Mouse (Mus musculus) sigmoid colon, adult 10 weeks (tissue): ENCODE measurements around the gene Sh3bgrl. TPM values are rescaled to one million over a fixed set of nuclear protein-coding genes. Genes with fewer than 3 reads are reported as not detected.

Experiments used
- polyA plus RNA-seq: library from polyadenylated mRNA; stranded (reverse); fragments of 350-450 nt; fragmentation: Illumina TruSeq; extraction: RNeasy Lipid Tissue Mini Kit (QIAGEN cat#74804); gene quantifications from one replicate; pipeline ENCODE4 v1.2.3, GENCODE M21; 2014; ENCODE audit warnings: low read depth, low replicate concordance

Gene Sh3bgrl
- 570 TPM for polyA plus RNA-seq

GRCm38 (mm10) chrX:109095245-109096242 lies at the start of gene Sh3bgrl:
Gene Sh3bgrl, plus strand, starts transcription at chrX:109095365.

DNA sequence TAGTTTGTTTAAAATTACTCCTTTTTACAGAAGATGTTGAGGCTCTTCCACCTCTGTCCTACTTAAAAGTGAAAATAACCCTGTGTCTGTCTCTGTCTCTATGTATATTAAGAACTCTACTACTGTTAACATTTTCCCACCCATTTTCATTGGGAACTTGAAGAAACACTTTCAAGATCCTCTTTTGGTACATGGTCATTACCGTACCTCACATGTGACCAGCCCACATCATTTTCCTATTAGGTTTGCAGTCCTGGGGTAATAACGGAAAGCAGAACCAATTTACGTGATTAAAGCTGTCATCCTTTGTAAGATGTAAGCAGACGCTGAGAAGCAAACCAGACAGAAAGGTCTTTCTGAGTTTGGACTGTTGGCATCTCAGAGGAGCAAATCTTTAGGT lies 101.3 kb downstream of the Sh3bgrl start, which contains the start of gene Gm6377:
Gene Gm6377 (plus strand): TSS at position 289 of the 400 bp plus-strand sequence.

Other genes with a start within 250 kb of the Sh3bgrl start
- gene Hmgn5, start 82.0 kb upstream of the Sh3bgrl start, polyA plus RNA-seq = 205 TPM
- gene Gm6377, start 101.4 kb downstream of the Sh3bgrl start, polyA plus RNA-seq = 5.0 TPM